Mouse (Mus musculus): ENCODE measurements around the gene Pds5b. TPM values are rescaled to one million over a fixed set of nuclear protein-coding genes. Genes with fewer than 3 reads are reported as not detected.
A peak's percentile ranks its signal among the peaks of the same experiment; 100 is the strongest.
"Not testable (repeated sequence)": the region's sequence is repeated elsewhere in the genome, so short reads cannot be mapped to it uniquely, and the experiment has no call there.

Pds5b gene
- polyA plus RNA-seq, 1 experiment from 2014 or later: 28.5 TPM

DNA sequence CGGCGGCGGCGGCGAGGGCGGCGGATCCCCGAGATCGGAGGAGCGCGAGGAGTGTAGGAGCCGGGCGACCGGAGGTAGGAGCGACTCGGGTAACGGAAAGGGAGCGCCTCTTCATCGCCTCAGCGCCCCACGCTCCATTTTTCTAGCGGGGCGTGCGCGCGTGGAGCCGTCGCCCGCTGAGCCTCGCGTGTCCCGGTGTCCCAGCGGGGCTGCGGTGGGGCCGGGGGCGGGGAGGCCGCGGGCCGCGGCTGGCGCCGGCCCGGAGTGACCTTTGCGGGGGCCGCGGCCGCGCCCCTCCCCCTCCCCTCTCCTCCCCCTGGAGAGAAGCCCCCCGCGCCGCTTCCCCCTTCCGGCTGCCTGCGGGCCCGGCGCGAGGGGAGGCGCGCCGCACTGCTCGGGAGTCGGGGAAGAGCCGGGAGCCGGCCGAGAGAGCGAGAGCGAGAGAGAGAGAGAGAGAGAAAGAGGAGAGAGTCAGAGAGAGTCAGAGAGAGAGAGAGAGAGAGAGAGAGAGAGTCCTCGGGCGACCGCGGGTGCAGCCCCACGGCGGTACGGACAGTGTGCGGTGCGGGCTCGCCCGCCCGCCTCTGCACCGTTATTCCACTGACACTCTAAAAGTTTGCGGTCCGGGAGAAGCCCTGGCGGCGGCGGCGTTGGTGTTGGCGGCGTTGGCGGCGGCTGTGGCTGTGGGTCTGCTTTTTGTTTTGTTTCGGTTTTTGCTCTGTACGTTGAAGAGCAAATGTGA lies 512 bp downstream of the Pds5b start:
- H3K36me3 ChIP-seq (ENCODE audit: control insufficient read depth, insufficient read depth, low read length): no peaks in the 10 kb centered on the region
- WGBS: under 1% methylated on average over 67 of the region's 91 CpGs
- H3K9me3 ChIP-seq (replicated peaks; ENCODE audit: control insufficient read depth, low read length, poor library complexity, severe bottlenecking): no peaks in the 10 kb centered on the region
- peak overlapping the region; percentile 97 for H3K27ac ChIP-seq (ENCODE audit: low read length)
- no peaks in the 10 kb centered on the region for H3K27me3 ChIP-seq (ENCODE audit: control insufficient read depth, insufficient read depth, low read depth, low read length)
- peak; percentile 56 for ATAC-seq
- peak overlapping the region; percentile 70 for H3K4me2 ChIP-seq (ENCODE audit: low read length)
- peak overlapping the region; percentile 93 for H3K4me3 ChIP-seq (ENCODE audit: low read depth, low read length)
- H3K9ac ChIP-seq (ENCODE audit: low read depth, low read length): peak overlapping the region; percentile 97
- H3K4me1 ChIP-seq (ENCODE audit: control insufficient read depth, insufficient read depth, low read length): peaks cover 23% of the 10 kb centered on the region

DNA sequence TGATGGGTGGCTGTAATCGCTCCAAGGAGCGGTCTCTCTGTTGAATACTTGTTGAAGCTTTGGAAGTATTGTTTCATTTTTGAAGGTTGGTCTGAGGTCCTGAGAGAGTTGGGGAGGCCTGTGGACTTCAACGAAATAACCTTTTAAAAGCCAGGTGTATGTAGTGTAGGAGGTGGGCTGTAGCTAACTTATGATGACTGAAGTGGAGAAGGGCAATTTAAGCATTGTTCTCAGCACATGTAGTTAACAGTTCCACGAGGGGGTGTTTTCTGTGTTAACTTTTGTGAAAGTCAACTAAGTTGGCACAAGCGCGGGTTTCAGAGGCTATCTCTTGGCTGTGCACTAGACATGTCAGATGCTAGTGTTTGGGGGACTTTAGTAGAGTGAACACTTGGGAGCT lies 1.3 kb downstream of the Pds5b start:
- Histone ChIP-seq H3K4me3 (ENCODE audit: low read depth, low read length) (peak overlapping the region; percentile 93), H3K9ac (ENCODE audit: low read depth, low read length) (no peak overlapping the region), H3K9me3 (replicated peaks; ENCODE audit: control insufficient read depth, low read length, poor library complexity, severe bottlenecking) (no peaks in the 10 kb centered on the region), H3K27me3 (ENCODE audit: control insufficient read depth, insufficient read depth, low read depth, low read length) (no peaks in the 10 kb centered on the region), H3K4me2 (ENCODE audit: low read length) (peak overlapping the region; percentile 70), H3K27ac (ENCODE audit: low read length) (no peak overlapping the region), H3K4me1 (ENCODE audit: control insufficient read depth, insufficient read depth, low read length) (peaks cover 23% of the 10 kb centered on the region), H3K36me3 (ENCODE audit: control insufficient read depth, insufficient read depth, low read length) (no peaks in the 10 kb centered on the region)
- ATAC-seq: no peak
- 54% methylated on average over 6 of the region's 6 CpGs for WGBS

DNA sequence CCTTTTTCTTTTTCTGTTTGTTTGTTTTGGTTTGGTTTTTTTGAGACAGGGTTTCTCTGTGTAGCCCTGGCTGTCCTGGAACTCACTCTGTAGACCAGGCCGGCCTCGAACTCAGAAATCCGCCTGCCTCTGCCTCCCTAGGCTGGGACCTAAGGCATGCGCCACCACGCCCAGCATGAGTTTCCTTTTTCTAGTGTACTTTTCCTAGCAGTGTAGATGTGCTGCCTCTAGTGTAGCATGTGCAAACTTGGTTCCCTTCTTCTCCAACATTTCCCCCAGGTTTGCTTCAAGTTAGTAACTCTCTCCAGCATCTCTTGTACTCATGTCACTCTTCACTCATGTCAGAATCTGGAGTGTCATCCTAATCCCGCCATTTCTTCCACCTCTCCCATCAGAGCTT lies 9.3 kb downstream of the Pds5b start:
- not testable (repeated sequence) for H3K9ac ChIP-seq (ENCODE audit: low read depth, low read length); H3K4me2 ChIP-seq (ENCODE audit: low read length); H3K36me3 ChIP-seq (ENCODE audit: control insufficient read depth, insufficient read depth, low read length); H3K27me3 ChIP-seq (ENCODE audit: control insufficient read depth, insufficient read depth, low read depth, low read length); H3K4me3 ChIP-seq (ENCODE audit: low read depth, low read length); H3K27ac ChIP-seq (ENCODE audit: low read length); H3K4me1 ChIP-seq (ENCODE audit: control insufficient read depth, insufficient read depth, low read length); ATAC-seq; H3K9me3 ChIP-seq (replicated peaks; ENCODE audit: control insufficient read depth, low read length, poor library complexity, severe bottlenecking)
- 96% methylated on average over 6 of the region's 6 CpGs for WGBS

DNA sequence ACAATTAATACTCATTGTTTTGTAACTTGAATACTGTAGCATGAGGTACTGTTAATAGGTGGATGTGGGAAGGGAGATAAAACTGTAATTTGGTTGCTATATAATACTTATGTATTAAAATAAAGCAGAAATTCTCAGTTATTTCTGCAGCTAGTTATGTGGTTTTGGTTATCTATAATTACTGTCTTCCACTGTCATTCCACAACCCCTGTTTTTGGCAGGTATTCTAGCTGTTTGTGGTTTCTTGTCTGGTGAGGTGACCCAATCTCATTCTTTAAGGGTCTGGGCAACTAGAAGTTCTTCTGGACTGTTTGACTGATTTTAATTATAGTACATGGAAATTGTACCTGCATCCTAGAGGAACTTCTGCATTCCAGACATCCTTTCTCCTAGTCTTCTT lies 17.1 kb downstream of the Pds5b start:
- H3K27ac ChIP-seq (ENCODE audit: low read length): no peak overlapping the region
- no peak overlapping the region for H3K4me3 ChIP-seq (ENCODE audit: low read depth, low read length)
- H3K27me3 ChIP-seq (ENCODE audit: control insufficient read depth, insufficient read depth, low read depth, low read length): no peaks in the 10 kb centered on the region
- ATAC-seq: no peak
- H3K9ac ChIP-seq (ENCODE audit: low read depth, low read length): no peak overlapping the region
- H3K4me2 ChIP-seq (ENCODE audit: low read length): no peak overlapping the region
- H3K9me3 ChIP-seq (replicated peaks; ENCODE audit: control insufficient read depth, low read length, poor library complexity, severe bottlenecking): peaks cover 2% of the 10 kb centered on the region; the same call in 1 of the 2 replicates
- no peaks in the 10 kb centered on the region for H3K4me1 ChIP-seq (ENCODE audit: control insufficient read depth, insufficient read depth, low read length)
- no peaks in the 10 kb centered on the region for H3K36me3 ChIP-seq (ENCODE audit: control insufficient read depth, insufficient read depth, low read length)

DNA sequence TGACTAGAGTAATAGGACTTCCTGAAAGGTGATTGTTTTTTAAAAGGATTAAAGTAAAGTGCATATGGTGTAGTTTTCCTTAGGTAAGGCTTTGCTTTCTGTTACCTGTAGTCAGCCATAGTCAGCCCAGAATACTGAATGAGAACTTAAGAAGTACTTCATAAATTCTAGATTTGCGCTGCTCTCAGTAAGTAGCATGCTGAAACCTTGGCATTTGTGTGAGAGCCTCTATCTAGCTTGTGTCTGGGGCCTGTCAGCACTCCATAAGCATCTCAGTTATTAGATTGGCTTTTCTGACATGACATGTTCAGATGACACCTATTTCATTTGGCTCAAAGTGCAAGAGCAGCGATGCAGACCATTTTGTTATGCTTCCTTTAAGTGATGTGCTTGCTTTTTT lies 19.7 kb downstream of the Pds5b start:
- Histone ChIP-seq H3K4me1 (ENCODE audit: control insufficient read depth, insufficient read depth, low read length) (no peaks in the 10 kb centered on the region), H3K4me3 (ENCODE audit: low read depth, low read length) (no peak overlapping the region), H3K9ac (ENCODE audit: low read depth, low read length) (no peak overlapping the region), H3K9me3 (replicated peaks; ENCODE audit: control insufficient read depth, low read length, poor library complexity, severe bottlenecking) (peaks cover 2% of the 10 kb centered on the region; the same call in 1 of the 2 replicates), H3K4me2 (ENCODE audit: low read length) (no peak overlapping the region), H3K36me3 (ENCODE audit: control insufficient read depth, insufficient read depth, low read length) (no peaks in the 10 kb centered on the region), H3K27ac (ENCODE audit: low read length) (no peak overlapping the region), H3K27me3 (ENCODE audit: control insufficient read depth, insufficient read depth, low read depth, low read length) (no peaks in the 10 kb centered on the region)
- 88% methylated on average over 2 of the region's 2 CpGs for WGBS
- ATAC-seq: no peak

DNA sequence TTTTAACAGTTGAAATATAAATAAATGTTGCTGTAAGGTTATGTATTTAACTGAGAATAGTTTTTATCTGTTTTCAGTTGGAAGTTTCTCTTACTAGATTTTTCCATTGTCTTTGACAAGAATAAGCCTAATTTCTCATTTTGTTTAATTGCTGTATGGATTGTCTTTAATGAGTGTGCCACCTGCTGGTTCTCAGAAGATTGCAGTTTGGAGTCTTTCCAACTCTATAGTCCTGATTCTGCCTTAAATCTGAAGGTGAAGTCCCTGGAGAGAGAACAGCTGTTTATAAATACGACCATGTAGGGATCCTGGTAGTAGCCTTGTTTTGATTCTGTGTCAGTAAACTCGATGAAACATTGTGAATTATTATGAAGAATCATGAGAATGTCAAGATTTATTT lies 29.2 kb downstream of the Pds5b start:
- WGBS: 65% methylated on average over 2 of the region's 2 CpGs
- Histone ChIP-seq H3K27me3 (ENCODE audit: control insufficient read depth, insufficient read depth, low read depth, low read length) (no peaks in the 10 kb centered on the region), H3K36me3 (ENCODE audit: control insufficient read depth, insufficient read depth, low read length) (no peaks in the 10 kb centered on the region), H3K9me3 (replicated peaks; ENCODE audit: control insufficient read depth, low read length, poor library complexity, severe bottlenecking) (no peaks in the 10 kb centered on the region), H3K4me3 (ENCODE audit: low read depth, low read length) (no peak overlapping the region), H3K4me2 (ENCODE audit: low read length) (no peak overlapping the region), H3K27ac (ENCODE audit: low read length) (no peak overlapping the region), H3K9ac (ENCODE audit: low read depth, low read length) (no peak overlapping the region), H3K4me1 (ENCODE audit: control insufficient read depth, insufficient read depth, low read length) (peaks cover 2% of the 10 kb centered on the region; the same call in 1 of the 2 replicates)
- ATAC-seq: no peak

DNA sequence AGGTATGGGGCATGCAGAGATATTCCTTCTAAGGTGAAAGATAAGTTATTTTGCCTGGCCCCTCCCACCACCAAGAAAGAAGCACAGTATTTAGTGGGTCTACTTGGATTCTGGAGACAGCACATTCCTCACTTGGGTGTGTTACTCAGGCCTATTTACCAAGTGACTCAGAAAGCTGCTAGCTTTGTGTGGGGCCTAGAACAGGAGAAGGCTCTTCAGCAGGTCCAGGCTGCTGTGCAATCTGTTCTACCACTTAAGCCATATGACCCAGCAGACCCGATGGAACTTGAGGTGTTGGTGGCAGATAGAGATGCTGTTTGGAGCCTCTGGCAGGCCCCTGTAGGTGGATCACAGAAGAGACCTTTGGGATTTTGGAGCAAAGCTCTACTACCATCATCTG lies 33.1 kb downstream of the Pds5b start:
- not testable (repeated sequence) for H3K4me2 ChIP-seq (ENCODE audit: low read length); H3K9ac ChIP-seq (ENCODE audit: low read depth, low read length); H3K4me1 ChIP-seq (ENCODE audit: control insufficient read depth, insufficient read depth, low read length); H3K9me3 ChIP-seq (replicated peaks; ENCODE audit: control insufficient read depth, low read length, poor library complexity, severe bottlenecking); H3K27me3 ChIP-seq (ENCODE audit: control insufficient read depth, insufficient read depth, low read depth, low read length); H3K36me3 ChIP-seq (ENCODE audit: control insufficient read depth, insufficient read depth, low read length); H3K27ac ChIP-seq (ENCODE audit: low read length); ATAC-seq; H3K4me3 ChIP-seq (ENCODE audit: low read depth, low read length)
- WGBS: 85% methylated on average over 1 of the region's 1 CpGs

DNA sequence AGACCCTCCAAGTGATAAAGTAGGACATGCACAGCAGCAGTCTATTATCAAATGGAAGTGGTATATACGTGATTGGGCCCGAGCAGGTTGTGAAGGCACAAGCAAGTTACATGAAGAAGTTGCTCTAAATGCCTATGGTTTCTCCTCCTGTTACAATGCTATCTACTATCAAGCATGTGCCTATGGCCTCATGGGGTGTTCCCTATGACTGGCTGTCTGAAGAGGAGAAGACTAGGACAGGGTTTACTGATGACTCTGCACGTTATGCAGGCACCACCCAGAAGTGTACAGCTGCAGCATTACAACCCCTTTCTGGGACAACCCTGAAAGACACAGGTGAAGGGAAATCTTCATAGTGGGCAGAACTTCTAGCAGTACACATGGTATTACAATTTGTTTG lies 33.6 kb downstream of the Pds5b start:
- 96% methylated on average over 3 of the region's 3 CpGs for WGBS
- H3K27ac ChIP-seq (ENCODE audit: low read length); H3K9me3 ChIP-seq (replicated peaks; ENCODE audit: control insufficient read depth, low read length, poor library complexity, severe bottlenecking); H3K36me3 ChIP-seq (ENCODE audit: control insufficient read depth, insufficient read depth, low read length); H3K27me3 ChIP-seq (ENCODE audit: control insufficient read depth, insufficient read depth, low read depth, low read length); H3K4me3 ChIP-seq (ENCODE audit: low read depth, low read length); ATAC-seq; H3K9ac ChIP-seq (ENCODE audit: low read depth, low read length); H3K4me2 ChIP-seq (ENCODE audit: low read length); H3K4me1 ChIP-seq (ENCODE audit: control insufficient read depth, insufficient read depth, low read length): not testable (repeated sequence)

DNA sequence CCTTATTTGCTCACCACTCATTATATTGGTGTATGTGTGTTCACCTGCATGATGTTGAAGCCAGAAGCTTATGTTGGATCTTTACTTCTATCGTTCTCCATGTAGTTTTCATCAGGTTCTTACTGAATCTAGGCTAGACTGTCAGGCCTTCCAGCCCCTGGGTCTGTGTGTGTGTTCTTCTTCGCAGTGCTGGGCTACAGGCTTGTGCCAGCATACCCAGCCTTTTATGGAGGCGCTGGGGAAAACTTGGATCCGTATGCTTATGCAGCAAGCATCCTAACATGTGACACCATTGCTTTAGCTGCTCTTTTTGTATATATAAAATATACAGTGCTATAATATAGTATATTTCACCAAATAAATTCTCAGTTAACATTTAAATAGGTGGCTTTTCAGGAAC lies 38.0 kb downstream of the Pds5b start:
- Histone ChIP-seq H3K4me1 (ENCODE audit: control insufficient read depth, insufficient read depth, low read length) (no peaks in the 10 kb centered on the region), H3K27ac (ENCODE audit: low read length) (no peak overlapping the region), H3K4me3 (ENCODE audit: low read depth, low read length) (no peak overlapping the region), H3K9me3 (replicated peaks; ENCODE audit: control insufficient read depth, low read length, poor library complexity, severe bottlenecking) (no peaks in the 10 kb centered on the region), H3K36me3 (ENCODE audit: control insufficient read depth, insufficient read depth, low read length) (no peaks in the 10 kb centered on the region), H3K27me3 (ENCODE audit: control insufficient read depth, insufficient read depth, low read depth, low read length) (no peaks in the 10 kb centered on the region), H3K9ac (ENCODE audit: low read depth, low read length) (no peak overlapping the region), H3K4me2 (ENCODE audit: low read length) (no peak overlapping the region)
- 93% methylated on average over 4 of the region's 4 CpGs for WGBS
- no peak for ATAC-seq

Measured in midbrain, embryonic 16.5 days (tissue).